Mouse (Mus musculus) ES-E14 (cell line): ENCODE results near the gene Hoxd10. TPM values are rescaled to one million over a fixed set of nuclear protein-coding genes. Genes with fewer than 3 reads are reported as not detected.

ENCODE experiments used
- DNase-seq: peaks from one replicate; pipeline ENCODE4 v3.0.0-alpha.2; 2013; ENCODE audit warnings: low read depth, low spot score
- H3K27ac ChIP-seq: 2 replicates; pipeline ENCODE4 v1.5.1; 2012; ENCODE audit warnings: low read depth, mild to moderate bottlenecking, low read length, moderate library complexity, mixed read lengths; ENCODE audit not compliant: poor library complexity, insufficient read depth, severe bottlenecking
- H3K36me3 ChIP-seq: 2 replicates; pipeline ENCODE4 v1.6.1; 2012; ENCODE audit warnings: mild to moderate bottlenecking, low read length, moderate library complexity, mixed read lengths; ENCODE audit not compliant: control insufficient read depth, poor library complexity, insufficient read depth, severe bottlenecking
- H3K4me1 ChIP-seq, 2 experiments: fragments of 150-350 bp in 1 of 2; sonication (generic) in 1 of 2; 2 replicates each; pipeline ENCODE4 v1.6.1; 2012; ENCODE audit warnings: low read length in 2 of 2, mild to moderate bottlenecking in 1 of 2, mixed read lengths in 1 of 2; ENCODE audit not compliant: control insufficient read depth in 2 of 2, insufficient read depth in 2 of 2, poor library complexity in 1 of 2
- H3K4me3 ChIP-seq, 2 experiments: fragments of 150-350 bp in 1 of 2; sonication (generic) in 1 of 2; 2 replicates each; pipeline ENCODE4 v1.5.1; 2012; ENCODE audit warnings: low read length in 2 of 2, low read depth in 1 of 2, mild to moderate bottlenecking in 1 of 2, mixed read lengths in 1 of 2; ENCODE audit not compliant: insufficient read depth in 1 of 2, poor library complexity in 1 of 2, severe bottlenecking in 1 of 2
- H3K9ac ChIP-seq: 2 replicates; pipeline ENCODE4 v1.6.1; 2012; ENCODE audit warnings: low read depth, mild to moderate bottlenecking, low read length, mixed read lengths; ENCODE audit not compliant: poor library complexity, insufficient read depth, severe bottlenecking
- H3K9me3 ChIP-seq: fragments of 150-350 bp; sonication (generic); 2 replicates; pipeline ENCODE4 v1.6.1; 2012; ENCODE audit warnings: low read depth, mild to moderate bottlenecking, low read length; ENCODE audit not compliant: control insufficient read depth, insufficient read depth
- CHD2 ChIP-seq: IDR thresholded peaks from 2 replicates; pipeline ENCODE4 v1.6.1; 2014; ENCODE audit warnings: mild to moderate bottlenecking, low read depth, low read length, inconsistent platforms
- HCFC1 ChIP-seq: IDR thresholded peaks from 2 replicates; pipeline ENCODE4 v1.6.1; 2012; ENCODE audit warnings: low read length, inconsistent platforms, borderline replicate concordance; ENCODE audit not compliant: insufficient read depth
- MAFK ChIP-seq: IDR thresholded peaks from 2 replicates; pipeline ENCODE4 v1.6.1; 2014; ENCODE audit warnings: mild to moderate bottlenecking, low read depth, low read length, inconsistent platforms; ENCODE audit not compliant: insufficient read depth
- ZC3H11A ChIP-seq: IDR thresholded peaks from 2 replicates; pipeline ENCODE4 v1.6.1; 2012; ENCODE audit warnings: low read depth, mild to moderate bottlenecking, inconsistent platforms, low read length, borderline replicate concordance
- ZNF384 ChIP-seq: IDR thresholded peaks from 2 replicates; pipeline ENCODE4 v1.6.1; 2012; ENCODE audit warnings: low read depth, low read length, inconsistent platforms
- in situ Hi-C, 2 experiments: fragments of 600-800 bp; cut with MboI; formaldehyde crosslinking; loops; one replicate each; pipeline ENCODE4 v1.15.1; 2025; ENCODE audit warnings: low sequenced_read_pairs in 2 of 2, inconsistent platforms in 1 of 2; ENCODE audit not compliant: unreplicated experiment in 2 of 2
- total RNA-seq: library from RNA; depleted of rRNA; stranded (reverse); fragments of 300-350 nt; gene quantifications from 2 replicates; pipeline ENCODE4 v1.2.3, GENCODE M21; 2012

Hoxd10 gene
- total RNA-seq, 1 experiment, result 0.40 TPM

DNA sequence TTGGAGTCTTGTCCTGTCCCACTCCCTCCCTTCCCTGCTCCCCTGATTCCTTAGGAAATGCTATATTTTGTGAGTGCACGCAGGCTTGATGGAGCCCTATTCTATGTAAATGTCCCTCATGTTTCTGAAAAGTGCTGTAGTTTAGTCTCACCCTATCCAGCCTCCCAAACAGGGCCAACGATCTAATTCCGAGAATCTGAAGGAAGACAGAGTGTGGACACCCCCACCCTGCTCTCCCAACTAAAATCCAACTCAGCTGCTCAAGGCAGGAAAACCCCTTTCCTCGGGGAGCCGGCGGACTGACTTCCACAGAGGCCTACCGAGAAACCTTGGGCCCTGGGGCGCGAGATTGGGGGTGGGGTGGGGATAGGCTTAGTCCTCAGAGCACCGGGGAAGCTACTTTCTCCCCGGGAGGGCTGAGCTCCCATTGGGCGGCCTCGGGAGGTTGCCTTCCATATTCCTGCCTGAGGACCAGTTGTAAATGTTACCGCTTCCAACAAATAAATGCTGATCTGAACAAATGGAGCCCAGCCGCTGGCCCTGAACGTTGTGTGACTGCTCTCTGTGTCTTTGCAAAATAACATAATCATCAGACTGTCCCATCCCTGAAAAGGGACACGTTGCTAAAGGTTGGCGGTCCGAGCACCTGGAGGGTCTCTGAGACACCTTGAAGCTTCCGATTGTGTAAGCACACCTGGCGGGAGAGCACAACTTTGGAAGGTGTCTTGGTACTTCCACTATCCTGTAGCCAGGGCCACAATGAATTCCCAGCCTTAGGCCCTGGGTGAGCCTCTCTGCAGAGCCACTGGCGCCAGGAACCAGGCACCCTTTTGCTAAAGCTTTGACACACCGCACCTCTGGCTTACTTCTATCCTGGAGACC lies 8.2 kb downstream of the Hoxd10 start:
- Histone ChIP-seq H3K4me1 (peaks cover 0 to 4% of the 10 kb centered on the region in 2 experiments; a peak in 1 of 4 replicates), H3K4me3 (no peak overlapping the region), H3K9me3 (no peaks in the 10 kb centered on the region), H3K36me3 (no peaks in the 10 kb centered on the region), H3K9ac (no peak overlapping the region), H3K27ac (no peak overlapping the region)
- TF ChIP-seq MAFK, result no peak
- no peak for TF ChIP-seq ZNF384
- TF ChIP-seq ZC3H11A, result no peak
- TF ChIP-seq HCFC1, result no peak
- no peak for TF ChIP-seq CHD2
- in situ Hi-C loops, result loop anchor here (5.0 to 25.0 kb wide), 3 partner anchors 442 to 887 kb away; no protein-coding TSS in a partner anchor
- DNase-seq, result no peak

- H3K9me3 ChIP-seq, result no peaks in the 10 kb centered on the region
- no peak overlapping the region for H3K4me3 ChIP-seq
- TF ChIP-seq ZC3H11A (no peak), CHD2 (no peak), HCFC1 (no peak)
- H3K36me3 ChIP-seq, result no peaks in the 10 kb centered on the region
- H3K9ac ChIP-seq, result no peak overlapping the region
- peaks cover 0 to 4% of the 10 kb centered on the region in 2 experiments; a peak in 1 of 4 replicates for H3K4me1 ChIP-seq
- in situ Hi-C loops, result loop anchor here (5.0 to 25.0 kb wide), 3 partner anchors 442 to 887 kb away; no protein-coding TSS in a partner anchor
- H3K27ac ChIP-seq, result no peak overlapping the region
- no peak for DNase-seq
Measured at GRCm38 (mm10) chr2:74700546-74701112, 8.9 kb downstream of the Hoxd10 start.

DNA sequence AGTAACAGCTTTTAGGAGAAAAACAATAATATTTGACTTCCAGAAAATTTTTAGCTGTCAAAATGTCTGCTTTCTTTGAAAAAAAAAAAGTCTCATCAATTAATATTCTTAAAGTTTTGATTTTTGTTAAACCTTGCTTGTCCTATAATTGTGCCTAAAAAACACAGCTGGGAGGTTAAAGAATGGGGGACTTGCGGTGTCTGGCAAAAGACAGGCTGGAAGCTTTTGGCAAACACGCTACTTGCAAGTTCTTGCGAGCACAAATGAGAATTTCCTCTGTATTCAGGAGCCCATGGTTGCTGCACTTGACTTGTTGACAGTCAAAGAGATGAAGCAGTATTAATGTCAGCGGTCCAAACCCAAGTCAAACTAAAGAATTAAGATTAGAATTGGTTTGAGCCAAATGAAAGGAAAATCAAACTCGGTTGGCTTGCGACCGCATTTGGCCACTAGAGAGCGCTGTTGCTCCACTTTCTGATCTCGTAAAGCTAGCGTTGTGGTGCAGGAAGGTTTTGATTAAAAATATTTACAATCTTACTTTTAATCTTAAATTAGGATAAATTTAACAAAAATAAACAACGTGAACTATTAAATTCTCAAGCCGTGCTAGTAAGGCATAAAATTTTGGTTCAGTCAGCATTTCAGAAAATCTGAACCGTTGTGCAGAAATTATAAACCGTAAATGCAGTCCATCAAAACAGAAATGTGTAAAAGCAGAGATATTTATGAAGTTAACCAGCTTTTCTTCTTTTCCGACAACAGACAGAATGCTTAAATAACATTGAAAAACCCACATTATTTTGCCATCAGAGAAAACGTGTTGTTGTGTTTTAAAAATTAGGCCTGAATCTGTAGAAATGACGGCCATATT lies 10.5 kb downstream of the Hoxd10 start:
- TF ChIP-seq MAFK (no peak), ZC3H11A (peak; percentile 80; the same call in 1 of the 2 replicates)
- H3K9ac ChIP-seq, result no peak overlapping the region
- no peaks in the 10 kb centered on the region for H3K9me3 ChIP-seq
- DNase-seq, result no peak
- no peak overlapping the region for H3K4me3 ChIP-seq
- H3K36me3 ChIP-seq, result no peaks in the 10 kb centered on the region
- H3K4me1 ChIP-seq, result peaks cover 0 to 7% of the 10 kb centered on the region in 2 experiments; a peak in 1 of 4 replicates
- H3K27ac ChIP-seq, result no peak overlapping the region
- in situ Hi-C loops, result loop anchor here (5.0 to 25.0 kb wide), 3 partner anchors 440 to 885 kb away; no protein-coding TSS in a partner anchor

DNA sequence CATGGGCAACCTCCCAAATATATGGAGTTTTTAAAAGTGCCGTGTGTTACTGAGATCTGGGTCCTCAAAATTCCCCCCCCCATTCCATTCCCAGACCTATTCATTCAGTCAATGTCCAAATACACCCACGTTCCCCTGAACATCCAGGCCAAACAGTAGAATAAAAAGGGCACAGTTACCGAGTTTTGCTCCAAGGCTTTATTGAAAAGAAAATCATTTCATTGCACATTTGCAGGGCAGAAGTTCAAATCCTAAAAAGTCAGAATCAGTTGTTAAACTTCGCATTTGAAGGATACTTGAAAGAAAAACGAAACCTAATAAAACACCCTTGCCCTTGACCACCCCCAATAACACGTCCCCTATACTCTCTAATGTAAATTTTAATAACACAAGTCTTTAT lies 11.1 kb downstream of the Hoxd10 start:
- TF ChIP-seq HCFC1, result no peak
- TF ChIP-seq ZC3H11A, result no peak
- TF ChIP-seq CHD2, result no peak
- no peak for TF ChIP-seq MAFK
- no peak for TF ChIP-seq ZNF384
- Histone ChIP-seq H3K9ac (no peak overlapping the region), H3K27ac (no peak overlapping the region), H3K9me3 (no peaks in the 10 kb centered on the region), H3K4me3 (no peak overlapping the region), H3K36me3 (no peaks in the 10 kb centered on the region), H3K4me1 (peaks cover 0 to 7% of the 10 kb centered on the region in 2 experiments; a peak in 1 of 4 replicates)
- DNase-seq, result no peak
- in situ Hi-C loops, result loop anchor here (5.0 to 25.0 kb wide), 3 partner anchors 439 to 884 kb away; no protein-coding TSS in a partner anchor
